In the genomic region with DNA sequence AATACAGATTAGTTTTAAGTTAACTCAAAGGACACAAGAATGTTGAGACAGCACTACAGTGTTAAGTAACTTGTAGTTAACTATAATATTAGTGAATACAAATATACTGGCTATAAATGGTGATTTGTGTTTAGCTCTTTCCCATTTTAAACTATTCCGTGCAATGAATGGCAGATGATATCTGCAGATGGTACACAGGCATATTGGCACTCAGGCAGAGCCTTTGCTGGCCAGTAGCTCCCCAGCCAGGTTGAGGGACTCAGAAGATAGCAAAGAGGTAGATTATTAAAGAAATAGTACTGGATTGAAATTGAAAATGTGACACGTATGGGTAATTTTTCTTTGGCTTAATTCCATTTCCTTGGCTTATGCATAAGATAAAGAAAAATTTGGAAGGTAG, we compare ENCODE assay signal across 19 mouse cellular contexts. TPM values are rescaled to one million over a fixed set of nuclear protein-coding genes. Genes with fewer than 3 reads are reported as not detected.
DNase-seq lines count a peak whose midpoint lies in the region; ATAC-seq lines count a peak whose summit lies in the region.
"Had no signal": no experiment of that assay in that cellular context is flagged by ENCODE, and none has a peak within 500 bp of the region (broad histone marks: within the 10 kb centered on the region; RNA-seq: fewer than 3 reads in every experiment).

No protein-coding gene starts in this region.

- peak; percentile 61 to 76 for DNase-seq in cerebellum, postnatal 25 days
- no peak for DNase-seq in MN1 (ENCODE audit: low spot score)
- DNase-seq in retina, postnatal 1 day = no peak
- DNase-seq: adrenal gland, adult 8-10 months; gastrocnemius, postnatal 14 days; heart, postnatal 4 days; kidney, adult 2 months; kidney, postnatal 36 days; layer of hippocampus, postnatal 36 days; lung, adult 18-20 months; lung, postnatal 4 days; thymus, postnatal 4 days had no signal

- WGBS in hindbrain, embryonic 12.5 days = 62% methylated on average over 2 of the region's 2 CpGs
- 33% methylated on average over 2 of the region's 2 CpGs for WGBS in hindbrain, embryonic 16.5 days
- 37% methylated on average over 2 of the region's 2 CpGs for WGBS in hindbrain, embryonic 15.5 days
- WGBS in liver, embryonic 12.5 days (ENCODE audit: insufficient replicate concordance) = 78% methylated on average over 2 of the region's 2 CpGs

- H3K27ac ChIP-seq in hindbrain, embryonic 12.5 days = no peak overlapping the region
- H3K27ac ChIP-seq in hindbrain, embryonic 16.5 days (ENCODE audit: low read depth, low read length) = no peak overlapping the region
- H3K27ac ChIP-seq in hindbrain, embryonic 15.5 days (replicated peaks) = no peak overlapping the region
- no peak overlapping the region for H3K27ac ChIP-seq in liver, embryonic 12.5 days
- H3K27ac ChIP-seq: limb, embryonic 13.5 days had no signal

- ATAC-seq in hindbrain, embryonic 12.5 days (ENCODE audit: low FRiP score) = peak; percentile 57
- ATAC-seq in hindbrain, embryonic 16.5 days = no peak
- ATAC-seq in cerebellum, adult (ENCODE audit: insufficient number of reproducible peaks, low FRiP score, low TSS enrichment) = peak; percentile 99
- ATAC-seq in hindbrain, embryonic 15.5 days (ENCODE audit: low FRiP score, low read depth) = peak; percentile 43; the same call in 1 of the 2 replicates
- ATAC-seq in liver, embryonic 12.5 days = no peak

- H3K4me2 ChIP-seq in hindbrain, embryonic 12.5 days (replicated peaks) = no peak overlapping the region
- no peak overlapping the region for H3K4me2 ChIP-seq in hindbrain, embryonic 16.5 days (ENCODE audit: low read length)
- no peak overlapping the region for H3K4me2 ChIP-seq in hindbrain, embryonic 15.5 days
- H3K4me2 ChIP-seq in liver, embryonic 12.5 days = no peak overlapping the region
- H3K4me2 ChIP-seq: heart, embryonic 12.5 days; limb, embryonic 13.5 days had no signal

- H3K36me3 ChIP-seq in hindbrain, embryonic 12.5 days = no peaks in the 10 kb centered on the region
- H3K36me3 ChIP-seq in hindbrain, embryonic 16.5 days (ENCODE audit: control insufficient read depth, insufficient read depth, low read length) = no peaks in the 10 kb centered on the region
- no peaks in the 10 kb centered on the region for H3K36me3 ChIP-seq in hindbrain, embryonic 15.5 days
- H3K36me3 ChIP-seq in liver, embryonic 12.5 days = no peaks in the 10 kb centered on the region
- H3K36me3 ChIP-seq: heart, embryonic 12.5 days; limb, embryonic 13.5 days had no signal

- H3K4me1 ChIP-seq in hindbrain, embryonic 12.5 days = 0 out of 2 replicates have a peak, but pooled peaks cover 2% of the 10 kb centered on the region
- no peaks in the 10 kb centered on the region for H3K4me1 ChIP-seq in hindbrain, embryonic 16.5 days (ENCODE audit: control insufficient read depth, insufficient read depth, low read depth, low read length)
- 0 out of 2 replicates have a peak, but pooled peaks cover 3% of the 10 kb centered on the region for H3K4me1 ChIP-seq in hindbrain, embryonic 15.5 days (replicated peaks)
- no peaks in the 10 kb centered on the region for H3K4me1 ChIP-seq in liver, embryonic 12.5 days
- H3K4me1 ChIP-seq: heart, embryonic 12.5 days; limb, embryonic 13.5 days had no signal

- no peaks in the 10 kb centered on the region for H3K9me3 ChIP-seq in hindbrain, embryonic 12.5 days (replicated peaks)
- no peaks in the 10 kb centered on the region for H3K9me3 ChIP-seq in hindbrain, embryonic 16.5 days (ENCODE audit: control insufficient read depth, low read length)
- H3K9me3 ChIP-seq in hindbrain, embryonic 15.5 days = no peaks in the 10 kb centered on the region
- no peaks in the 10 kb centered on the region for H3K9me3 ChIP-seq in liver, embryonic 12.5 days (replicated peaks)
- H3K9me3 ChIP-seq: heart, embryonic 12.5 days; limb, embryonic 13.5 days had no signal

- H3K27me3 ChIP-seq in hindbrain, embryonic 12.5 days = no peaks in the 10 kb centered on the region
- H3K27me3 ChIP-seq in hindbrain, embryonic 16.5 days (replicated peaks; ENCODE audit: control insufficient read depth, insufficient read depth, low read length) = no peaks in the 10 kb centered on the region
- H3K27me3 ChIP-seq in hindbrain, embryonic 15.5 days = no peaks in the 10 kb centered on the region
- no peaks in the 10 kb centered on the region for H3K27me3 ChIP-seq in liver, embryonic 12.5 days (replicated peaks)
- H3K27me3 ChIP-seq: heart, embryonic 12.5 days; limb, embryonic 13.5 days had no signal

- no peak overlapping the region for H3K9ac ChIP-seq in hindbrain, embryonic 12.5 days
- no peak overlapping the region for H3K9ac ChIP-seq in hindbrain, embryonic 16.5 days (ENCODE audit: low read depth, low read length)
- H3K9ac ChIP-seq in hindbrain, embryonic 15.5 days = no peak overlapping the region
- no peak overlapping the region for H3K9ac ChIP-seq in liver, embryonic 12.5 days
- H3K9ac ChIP-seq: heart, embryonic 12.5 days; limb, embryonic 13.5 days had no signal

- H3K4me3 ChIP-seq in hindbrain, embryonic 12.5 days = no peak overlapping the region
- no peak overlapping the region for H3K4me3 ChIP-seq in hindbrain, embryonic 16.5 days (ENCODE audit: low read length)
- H3K4me3 ChIP-seq in hindbrain, embryonic 15.5 days = no peak overlapping the region
- H3K4me3 ChIP-seq in liver, embryonic 12.5 days = no peak overlapping the region
- H3K4me3 ChIP-seq: heart, embryonic 12.5 days; limb, embryonic 13.5 days had no signal

RNA-seq across cellular contexts. Expression of gene Gpm6a, which starts 21.3 kb away (rescaled TPM):
- 144 and 157 TPM in 2 replicates for polyA plus RNA-seq in hindbrain, embryonic 12.5 days (2016; fragmentation: Nextera tagmentation; extraction: Ambion mirVana)
- 545 and 587 TPM in 2 replicates for polyA plus RNA-seq in hindbrain, embryonic 16.5 days (2015; fragmentation: Nextera tagmentation; extraction: Ambion mirVana)
- polyA plus RNA-seq in hindbrain, embryonic 15.5 days (2015; fragmentation: Nextera tagmentation; extraction: Ambion mirVana) = 461 and 473 TPM in 2 replicates
- polyA plus RNA-seq in liver, embryonic 12.5 days (2016; fragmentation: Nextera tagmentation; extraction: Ambion mirVana) = 3.2 and 3.4 TPM in 2 replicates

Comparison
In these comparisons a context has a peak if more than half of its experiments do, and no peak if none do; other contexts are left out.
1. ATAC-seq: peak in hindbrain, embryonic 12.5 days (single experiment), cerebellum, adult (single experiment) and hindbrain, embryonic 15.5 days (single experiment); none in hindbrain, embryonic 16.5 days (single experiment) and liver, embryonic 12.5 days (single experiment).
2. DNase-seq: peak in cerebellum, postnatal 25 days (2 of 2); none in MN1 (single experiment) and retina, postnatal 1 day (single experiment).
3. RNA of gene Gpm6a, which starts 21.3 kb away (polyA plus RNA-seq): 545 to 587 TPM in hindbrain, embryonic 16.5 days, 461 to 473 TPM in hindbrain, embryonic 15.5 days and 144 to 157 TPM in hindbrain, embryonic 12.5 days; 3.2 to 3.4 TPM in liver, embryonic 12.5 days; every median in the first group is over 10 times any median in the second.